13 mouse cellular contexts compared by ENCODE assay signal in genomic region chrX:75402668-75403067, GRCm38 (mm10). TPM values are rescaled to one million over a fixed set of nuclear protein-coding genes. Genes with fewer than 3 reads are reported as not detected.
DNase-seq lines count a peak whose midpoint lies in the region; ATAC-seq and TF ChIP-seq lines count a peak whose summit lies in the region.
"Had no signal": no experiment of that assay in that cellular context is flagged by ENCODE, and none has a peak within 500 bp of the region (broad histone marks: within the 10 kb centered on the region; RNA-seq: fewer than 3 reads in every experiment).

No protein-coding gene starts in this region.

- no peak for ATAC-seq in kidney, embryonic 16.5 days (ENCODE audit: low FRiP score, low TSS enrichment)
- ATAC-seq in liver, embryonic 11.5 days (replicated peaks; ENCODE audit: low FRiP score) = peak; percentile 79
- ATAC-seq: CD4-positive, CD25-positive, alpha-beta regulatory T cell, adult 4 months; Patski had no signal

- no peaks in the 10 kb centered on the region for H3K9me3 ChIP-seq in kidney, embryonic 16.5 days (ENCODE audit: low read length)
- H3K9me3 ChIP-seq in liver, embryonic 11.5 days (ENCODE audit: control insufficient read depth, low read length) = no peaks in the 10 kb centered on the region
- H3K9me3 ChIP-seq: limb, embryonic 12.5 days had no signal

- H3K27ac ChIP-seq in kidney, adult 2 months (ENCODE audit: insufficient read depth, low read depth, low read length) = peak overlapping the region; percentile 60; the same call in 1 of the 2 replicates
- H3K27ac ChIP-seq in kidney, embryonic 16.5 days (ENCODE audit: low read length) = no peak overlapping the region
- H3K27ac ChIP-seq in liver, embryonic 11.5 days (ENCODE audit: low read depth, low read length) = peak overlapping the region; percentile 11; the same call in 1 of the 2 replicates
- peak overlapping the region; percentile 52 for H3K27ac ChIP-seq in macrophage
- H3K27ac ChIP-seq: limb, embryonic 12.5 days had no signal

- H3K4me3 ChIP-seq in kidney, adult 2 months (ENCODE audit: insufficient read depth, low read depth, low read length) = no peak overlapping the region
- H3K4me3 ChIP-seq in kidney, embryonic 16.5 days (ENCODE audit: low read length) = no peak overlapping the region
- no peak overlapping the region for H3K4me3 ChIP-seq in liver, embryonic 11.5 days (ENCODE audit: low read depth, low read length)
- no peak overlapping the region for H3K4me3 ChIP-seq in macrophage (ENCODE audit: inconsistent target)
- H3K4me3 ChIP-seq: erythroblast, embryonic 14.5 days; limb, embryonic 12.5 days had no signal

- H3K9ac ChIP-seq in kidney, embryonic 16.5 days (replicated peaks; ENCODE audit: low read length) = no peak overlapping the region
- no peak overlapping the region for H3K9ac ChIP-seq in liver, embryonic 11.5 days (ENCODE audit: low read depth, low read length)
- H3K9ac ChIP-seq: limb, embryonic 12.5 days had no signal

- no peaks in the 10 kb centered on the region for H3K4me1 ChIP-seq in kidney, adult 2 months (ENCODE audit: control insufficient read depth, insufficient read depth, low read length)
- H3K4me1 ChIP-seq in kidney, embryonic 16.5 days (ENCODE audit: insufficient read depth, low read length) = no peaks in the 10 kb centered on the region
- H3K4me1 ChIP-seq in liver, embryonic 11.5 days (replicated peaks; ENCODE audit: control insufficient read depth, insufficient read depth, low read length) = no peaks in the 10 kb centered on the region
- H3K4me1 ChIP-seq: limb, embryonic 12.5 days had no signal

- H3K36me3 ChIP-seq in kidney, adult 2 months (ENCODE audit: control insufficient read depth, insufficient read depth, low read length) = no peaks in the 10 kb centered on the region
- H3K36me3 ChIP-seq in kidney, embryonic 16.5 days (ENCODE audit: insufficient read depth, low read length) = 0 out of 2 replicates have a peak, but pooled peaks cover 6% of the 10 kb centered on the region
- H3K36me3 ChIP-seq in liver, embryonic 11.5 days (ENCODE audit: control insufficient read depth, insufficient read depth, low read length) = no peaks in the 10 kb centered on the region
- no peaks in the 10 kb centered on the region for H3K36me3 ChIP-seq in macrophage (ENCODE audit: inconsistent target)

- TF ChIP-seq CTCF in kidney, adult 2 months (conservative IDR thresholded peaks at IDR 0.05; ENCODE audit: insufficient read depth, insufficient read length, low read depth, low read length) = no peak

- no peak overlapping the region for H3K4me2 ChIP-seq in kidney, embryonic 16.5 days (replicated peaks; ENCODE audit: low read depth, low read length)
- no peak overlapping the region for H3K4me2 ChIP-seq in liver, embryonic 11.5 days
- H3K4me2 ChIP-seq: limb, embryonic 12.5 days had no signal

- TF ChIP-seq POLR2A in kidney, adult 2 months (IDR thresholded peaks at IDR 0.05; ENCODE audit: low read depth, low read length) = no peak

- intact Hi-C loops in gastrocnemius, postnatal 36 days (cut with DNase I) = no loop called here

- H3K79me2 ChIP-seq in macrophage (ENCODE audit: inconsistent target) = no peaks in the 10 kb centered on the region

- 70% methylated on average over 2 of the region's 2 CpGs for WGBS in kidney, adult 2 months
- WGBS in kidney, embryonic 16.5 days = 75% methylated on average over 2 of the region's 2 CpGs
- 52% methylated on average over 2 of the region's 2 CpGs for WGBS in liver, embryonic 11.5 days
- 35% methylated on average over 2 of the region's 2 CpGs for WGBS in macrophage (ENCODE audit: missing documents)

- no peaks in the 10 kb centered on the region for H3K27me3 ChIP-seq in kidney, adult 2 months (replicated peaks; ENCODE audit: control insufficient read depth, insufficient read depth, low read length)
- H3K27me3 ChIP-seq in kidney, embryonic 16.5 days (ENCODE audit: insufficient read depth, low read length) = no peaks in the 10 kb centered on the region
- no peaks in the 10 kb centered on the region for H3K27me3 ChIP-seq in liver, embryonic 11.5 days (replicated peaks; ENCODE audit: control insufficient read depth, insufficient read depth, low read length)
- H3K27me3 ChIP-seq: limb, embryonic 12.5 days had no signal

- peak; percentile 58 for DNase-seq in kidney, adult 2 months
- DNase-seq in c-Kit-positive CD71-positive TER-119-positive erythroid progenitor cells, embryonic 14.5 days (ENCODE audit: low spot score) = peak; percentile 50
- no peak for DNase-seq in liver, embryonic 11.5 days (ENCODE audit: low spot score)
- DNase-seq in thymus, postnatal 4 days = no peak
- DNase-seq in gastrocnemius, postnatal 36 days = no peak
- DNase-seq: cerebellum, adult 9-11 months; gastrocnemius, postnatal 14 days had no signal

RNA-seq across cellular contexts. Expression of gene Cmc4, which starts 13.7 kb away (rescaled TPM):
- 3.7 and 5.8 TPM in 2 replicates for polyA plus RNA-seq in kidney, adult 2 months (2012; rRNA removed)
- 17.5 and 18.1 TPM in 2 replicates for polyA plus RNA-seq in kidney, embryonic 16.5 days (2015; fragmentation: Nextera tagmentation; extraction: Ambion mirVana)
- polyA plus RNA-seq in liver, embryonic 11.5 days (2014; fragmentation: Nextera tagmentation; extraction: Ambion mirVana) = 15.3 and 19.1 TPM in 2 replicates
- total RNA-seq in macrophage (2018; cell fraction: chromatin; rRNA removed) = 10 to 100 TPM in 22 of 26 experiments, 1 to 10 TPM in 4; 5.5 to 76.0 (median 25.9) TPM
- total RNA-seq in macrophage (2018; cell fraction: cytosol; rRNA removed) = 10 to 100 TPM; 11.1 to 26.7 (median 18.1) TPM
- 10 to 100 TPM; 12.3 to 66.2 (median 33.9) TPM for total RNA-seq in macrophage (2018; cell fraction: nucleus; rRNA removed)
- polyA plus RNA-seq in macrophage (2018) = 10.3 to 27.7 TPM (median 17.2 TPM) in 3 replicates
- total RNA-seq in gastrocnemius, postnatal 36 days (2021) = 1 to 10 TPM; 5.3 to 6.1 TPM

RNA-seq across cellular contexts. Expression of gene Mtcp1, which starts 13.7 kb away (rescaled TPM):
- 4.3 and 5.2 TPM in 2 replicates for polyA plus RNA-seq in kidney, adult 2 months (2012; rRNA removed)
- polyA plus RNA-seq in kidney, embryonic 16.5 days (2015; fragmentation: Nextera tagmentation; extraction: Ambion mirVana) = 9.3 and 11.9 TPM in 2 replicates
- polyA plus RNA-seq in liver, embryonic 11.5 days (2014; fragmentation: Nextera tagmentation; extraction: Ambion mirVana) = 7.7 and 8.1 TPM in 2 replicates
- 100 to 1,000 TPM in 2 of 26 experiments, 10 to 100 TPM in 23, 1 to 10 TPM in 1; 8.0 to 125 (median 51.4) TPM for total RNA-seq in macrophage (2018; cell fraction: chromatin; rRNA removed)
- total RNA-seq in macrophage (2018; cell fraction: cytosol; rRNA removed) = 1 to 10 TPM; 2.0 to 8.9 (median 3.8) TPM
- 100 to 1,000 TPM in 4 of 26 experiments, 10 to 100 TPM in 22; 17.2 to 129 (median 56.2) TPM for total RNA-seq in macrophage (2018; cell fraction: nucleus; rRNA removed)
- polyA plus RNA-seq in macrophage (2018) = 4.4 to 12.2 TPM (median 7.3 TPM) in 3 replicates
- 1 to 10 TPM; 1.5 to 3.2 TPM for total RNA-seq in gastrocnemius, postnatal 36 days (2021)

RNA-seq across cellular contexts. Expression of gene Brcc3, which starts 13.8 kb away (rescaled TPM):
- 9.7 and 14.3 TPM in 2 replicates for polyA plus RNA-seq in kidney, adult 2 months (2012; rRNA removed)
- 67.8 and 74.7 TPM in 2 replicates for polyA plus RNA-seq in kidney, embryonic 16.5 days (2015; fragmentation: Nextera tagmentation; extraction: Ambion mirVana)
- 57.6 and 64.8 TPM in 2 replicates for polyA plus RNA-seq in liver, embryonic 11.5 days (2014; fragmentation: Nextera tagmentation; extraction: Ambion mirVana)
- total RNA-seq in macrophage (2018; cell fraction: chromatin; rRNA removed) = 100 to 1,000 TPM in 4 of 26 experiments, 10 to 100 TPM in 22; 14.6 to 118 (median 60.3) TPM
- 10 to 100 TPM; 12.2 to 35.7 (median 20.9) TPM for total RNA-seq in macrophage (2018; cell fraction: cytosol; rRNA removed)
- 10 to 100 TPM; 10.3 to 78.0 (median 32.3) TPM for total RNA-seq in macrophage (2018; cell fraction: nucleus; rRNA removed)
- 19.2 to 51.9 TPM (median 20.4 TPM) in 3 replicates for polyA plus RNA-seq in macrophage (2018)
- 10 to 100 TPM; 18.7 to 21.5 TPM for total RNA-seq in gastrocnemius, postnatal 36 days (2021)

RNA-seq across cellular contexts. Expression of gene F8, which starts 20.3 kb away (rescaled TPM):
- 1.4 and 2.2 TPM in 2 replicates for polyA plus RNA-seq in kidney, adult 2 months (2012; rRNA removed)
- 3.0 and 4.2 TPM in 2 replicates for polyA plus RNA-seq in kidney, embryonic 16.5 days (2015; fragmentation: Nextera tagmentation; extraction: Ambion mirVana)
- polyA plus RNA-seq in liver, embryonic 11.5 days (2014; fragmentation: Nextera tagmentation; extraction: Ambion mirVana) = 0.62 and 1.5 TPM in 2 replicates
- total RNA-seq in macrophage (2018; cell fraction: chromatin; rRNA removed) = 1 to 10 TPM in 23 of 26 experiments, under 1 TPM in 3; 0.17 to 6.3 (median 3.9) TPM
- total RNA-seq in macrophage (2018; cell fraction: cytosol; rRNA removed) = 1 to 10 TPM in 2 of 26 experiments, under 1 TPM in 24; 0.33 to 1.6 (median 0.69) TPM
- 1 to 10 TPM in 21 of 26 experiments, under 1 TPM in 5; 0.35 to 4.7 (median 1.6) TPM for total RNA-seq in macrophage (2018; cell fraction: nucleus; rRNA removed)
- 0.15 to 0.36 TPM (median 0.29 TPM) in 3 replicates for polyA plus RNA-seq in macrophage (2018)
- total RNA-seq in gastrocnemius, postnatal 36 days (2021) = 1 to 10 TPM in 1 of 2 experiments, under 1 TPM in 1; 0.79 to 1.1 TPM

RNA-seq across cellular contexts. Expression of gene Fundc2, which starts 20.5 kb away (rescaled TPM):
- polyA plus RNA-seq in kidney, adult 2 months (2012; rRNA removed) = 10.1 and 16.8 TPM in 2 replicates
- 47.8 and 53.7 TPM in 2 replicates for polyA plus RNA-seq in kidney, embryonic 16.5 days (2015; fragmentation: Nextera tagmentation; extraction: Ambion mirVana)
- polyA plus RNA-seq in liver, embryonic 11.5 days (2014; fragmentation: Nextera tagmentation; extraction: Ambion mirVana) = 46.3 and 50.5 TPM in 2 replicates
- total RNA-seq in macrophage (2018; cell fraction: chromatin; rRNA removed) = 10 to 100 TPM in 18 of 26 experiments, 1 to 10 TPM in 8; 3.8 to 44.4 (median 18.1) TPM
- total RNA-seq in macrophage (2018; cell fraction: cytosol; rRNA removed) = 10 to 100 TPM; 34.5 to 65.2 (median 52.1) TPM
- 10 to 100 TPM in 24 of 26 experiments, 1 to 10 TPM in 2; 8.4 to 54.5 (median 17.1) TPM for total RNA-seq in macrophage (2018; cell fraction: nucleus; rRNA removed)
- 44.5 to 78.1 TPM (median 48.7 TPM) in 3 replicates for polyA plus RNA-seq in macrophage (2018)
- 100 to 1,000 TPM; 182 to 227 TPM for total RNA-seq in gastrocnemius, postnatal 36 days (2021)

Comparison
In these comparisons a context has a peak if more than half of its experiments do, and no peak if none do; other contexts are left out.
1. DNase-seq: peak in kidney, adult 2 months (single experiment) and c-Kit-positive CD71-positive TER-119-positive erythroid progenitor cells, embryonic 14.5 days (single experiment); none in liver, embryonic 11.5 days (single experiment), thymus, postnatal 4 days (single experiment) and gastrocnemius, postnatal 36 days (0 of 2).